Mouse (Mus musculus): ENCODE measurements around the gene Arnt2.

Arnt2 gene

DNA sequence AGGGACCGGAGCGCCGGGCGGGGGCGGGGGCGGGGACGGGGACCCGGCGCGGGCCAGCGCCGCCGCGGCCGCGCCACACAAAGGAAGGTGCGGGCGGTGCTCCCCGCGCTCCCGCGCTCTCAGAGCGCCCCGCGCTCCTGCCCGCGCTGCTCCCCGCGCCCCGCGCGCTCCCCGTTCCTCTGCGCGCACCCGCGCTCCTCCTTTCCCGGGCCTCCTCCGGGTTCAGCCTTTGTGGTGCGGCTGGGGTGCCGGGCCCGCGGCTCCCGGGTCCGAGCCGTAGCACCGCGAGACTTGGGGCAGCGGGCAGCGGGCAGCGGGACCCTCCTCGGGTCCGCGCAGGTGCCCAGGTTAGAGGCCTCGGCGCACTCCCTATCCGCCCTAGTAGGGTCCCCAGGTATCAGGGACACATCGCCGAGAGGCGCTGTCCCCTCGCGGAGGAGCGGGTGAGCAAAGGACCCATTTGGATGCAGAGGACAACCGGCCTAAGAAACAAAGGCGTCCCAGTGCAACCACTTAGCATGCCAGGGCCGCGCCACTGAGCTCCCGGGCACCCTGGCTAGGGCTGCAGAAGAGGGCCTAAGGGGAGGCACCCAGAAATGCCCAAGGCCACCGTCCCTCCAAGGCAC is at the start of gene Arnt2:
Arnt2 (minus strand) TSS at position 281 of the 626 bp plus-strand sequence.
- no peak for DNase-seq (ENCODE audit: low read depth in 1 of 2, low spot score in 2 of 2)

DNA sequence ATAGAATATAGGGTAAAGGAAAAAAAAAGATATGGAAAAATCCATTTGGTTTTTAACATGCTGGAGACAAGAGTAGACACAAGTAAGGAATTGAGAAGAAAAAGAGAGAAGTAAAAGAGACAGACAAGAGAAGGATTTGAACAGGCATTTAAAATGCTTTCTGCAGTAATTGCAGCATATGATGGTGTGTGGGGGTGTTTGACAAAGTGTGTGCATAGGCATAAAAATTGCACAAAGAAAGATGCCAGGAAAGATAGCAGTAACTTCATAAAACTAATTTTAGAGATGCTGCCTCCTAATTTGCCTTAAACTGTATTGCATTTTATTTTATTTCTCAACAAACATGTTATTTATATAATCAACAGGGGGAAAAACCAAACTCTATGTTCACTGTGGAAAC is 41.7 kb upstream of the Arnt2 start:
- no peak for DNase-seq (ENCODE audit: low read depth in 1 of 2, low spot score in 2 of 2)

DNA sequence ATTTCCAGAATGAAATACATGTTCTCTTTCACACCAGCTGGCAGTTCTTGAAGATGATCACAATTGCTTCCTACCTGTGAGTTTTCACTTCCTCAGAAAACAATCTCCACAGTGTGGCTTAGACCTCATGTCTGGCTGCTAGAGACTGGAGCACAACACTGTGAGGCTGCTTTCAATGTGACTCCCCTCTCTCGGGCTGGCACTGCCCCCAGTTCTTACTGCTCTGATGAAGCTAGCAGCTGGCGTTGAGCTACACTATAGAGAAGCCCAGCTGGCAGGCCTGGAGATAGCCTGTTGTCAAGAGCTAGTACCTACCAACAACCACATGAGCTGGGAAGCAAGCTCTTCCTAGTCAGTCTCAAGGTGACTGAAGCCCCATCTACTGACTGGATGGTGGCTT is 39.1 kb upstream of the Arnt2 start:
- DNase-seq (ENCODE audit: low read depth in 1 of 2, low spot score in 2 of 2), result no peak

DNA sequence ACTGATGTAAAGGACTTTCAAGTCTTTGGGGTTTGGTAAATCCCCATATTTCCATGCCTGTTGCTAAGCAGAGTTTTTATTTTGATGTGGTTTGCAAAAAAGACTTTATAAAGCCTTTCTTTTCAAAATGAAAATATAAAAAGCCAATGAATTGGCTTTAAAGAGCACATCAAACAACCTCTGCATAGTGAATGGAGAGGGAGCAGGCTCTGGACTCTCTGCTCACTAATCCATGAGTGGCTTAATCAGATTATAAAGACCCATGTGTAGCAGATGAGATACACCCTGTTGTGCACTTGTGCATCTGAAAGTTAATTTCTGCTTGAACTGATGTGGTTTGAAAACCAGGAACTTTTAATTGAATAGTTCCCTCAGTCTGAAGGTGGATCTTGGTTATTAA is 38.5 kb upstream of the Arnt2 start:
- DNase-seq (ENCODE audit: low read depth in 1 of 2, low spot score in 2 of 2), result no peak

DNA sequence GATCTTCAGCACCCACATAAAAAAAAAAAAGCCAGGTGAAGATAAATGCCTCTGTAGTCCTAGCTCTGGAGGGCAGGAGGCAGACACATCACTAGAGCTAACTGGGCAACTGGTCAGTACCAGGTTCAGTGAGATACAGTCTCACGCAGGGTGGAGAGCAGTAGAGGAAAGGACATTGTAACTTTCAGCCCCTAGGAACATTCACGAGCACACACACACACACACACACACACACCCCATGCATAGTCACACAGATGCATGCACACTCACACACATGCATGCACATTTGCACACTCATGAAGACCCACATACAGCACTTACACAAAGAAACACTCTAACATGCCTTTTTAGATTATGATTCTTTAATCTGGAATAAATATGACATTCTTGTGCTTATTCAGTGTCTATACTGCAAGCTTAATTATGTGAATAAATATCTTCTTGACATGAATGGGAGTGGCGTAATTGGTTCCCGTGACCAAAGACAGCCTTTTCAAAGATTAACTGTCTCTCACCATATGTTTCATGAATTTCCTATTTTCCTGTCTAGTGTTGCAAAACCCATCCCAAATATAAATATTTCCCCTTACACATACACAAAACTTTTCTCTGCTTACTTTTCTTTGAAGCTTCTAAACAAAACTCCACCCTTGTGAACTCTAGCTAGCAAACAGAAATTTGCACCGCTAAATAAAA is 37.9 kb upstream of the Arnt2 start:
- DNase-seq (ENCODE audit: low read depth in 1 of 2, low spot score in 2 of 2), result no peak

DNA sequence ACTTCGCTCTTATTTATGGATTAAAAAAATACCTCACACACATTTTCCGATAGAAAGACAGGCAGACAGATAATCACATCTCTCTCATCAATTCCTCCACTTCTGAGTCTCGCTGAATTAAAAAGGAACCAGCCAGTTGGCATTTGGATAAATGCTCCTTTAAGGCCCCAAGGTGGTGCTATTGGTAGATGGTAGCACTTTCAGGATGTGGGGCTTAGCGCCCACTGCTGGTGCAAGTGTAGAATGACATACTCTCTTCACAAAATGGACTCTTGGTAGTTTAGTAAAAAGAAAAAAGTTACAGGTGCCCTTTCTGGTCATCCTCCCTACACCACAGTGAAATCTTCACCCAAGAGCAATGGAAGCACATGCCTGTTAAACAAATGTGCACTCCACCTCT is 37.1 kb upstream of the Arnt2 start:
- no peak for DNase-seq (ENCODE audit: low read depth in 1 of 2, low spot score in 2 of 2)

DNA sequence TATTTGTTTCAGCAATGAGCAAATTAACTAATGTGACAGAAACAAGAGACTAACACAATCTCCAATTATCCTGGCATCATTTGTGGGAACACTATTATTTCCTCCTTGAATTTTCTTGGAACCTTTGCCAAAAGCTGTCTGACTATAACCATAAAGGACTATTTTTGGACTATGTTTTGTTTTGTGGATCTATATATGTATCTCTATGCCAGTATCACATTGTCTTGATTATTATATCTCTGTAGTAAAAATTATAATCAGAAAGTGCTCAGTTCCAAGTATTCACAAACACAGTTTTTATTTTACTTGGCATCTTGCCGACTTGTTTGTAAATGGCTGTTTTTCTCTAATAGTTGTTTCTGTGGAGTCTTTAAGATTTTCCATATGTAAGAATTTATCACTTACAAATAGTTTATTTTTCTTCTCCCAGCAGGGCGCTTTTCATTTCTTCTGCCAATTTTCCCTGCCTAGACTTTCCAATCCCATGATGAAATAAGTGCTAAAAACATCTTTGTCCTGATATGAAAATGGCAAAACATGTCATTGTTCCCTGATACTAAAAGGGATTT is 32.5 kb upstream of the Arnt2 start:
- no peak for DNase-seq (ENCODE audit: low read depth in 1 of 2, low spot score in 2 of 2)

DNA sequence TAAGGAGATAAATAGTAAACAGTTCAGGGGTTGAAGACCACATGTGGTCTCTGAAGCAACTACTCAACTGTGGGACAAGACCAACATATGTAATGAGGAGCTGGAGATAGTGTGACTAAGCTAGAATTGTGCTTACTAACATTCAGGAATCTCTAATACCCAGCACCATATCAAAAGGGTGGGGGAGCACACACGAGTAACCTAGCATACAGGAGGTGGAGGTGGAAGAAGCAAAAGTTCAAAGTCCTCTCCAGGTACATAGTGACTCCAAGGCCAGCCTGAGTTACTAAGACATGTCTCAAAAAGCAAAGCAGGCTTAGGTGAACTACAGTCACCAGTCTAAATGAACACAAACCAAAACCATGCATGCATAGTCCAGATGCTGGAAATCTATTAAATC is 29.6 kb upstream of the Arnt2 start:
- no peak for DNase-seq (ENCODE audit: low read depth in 1 of 2, low spot score in 2 of 2)

DNA sequence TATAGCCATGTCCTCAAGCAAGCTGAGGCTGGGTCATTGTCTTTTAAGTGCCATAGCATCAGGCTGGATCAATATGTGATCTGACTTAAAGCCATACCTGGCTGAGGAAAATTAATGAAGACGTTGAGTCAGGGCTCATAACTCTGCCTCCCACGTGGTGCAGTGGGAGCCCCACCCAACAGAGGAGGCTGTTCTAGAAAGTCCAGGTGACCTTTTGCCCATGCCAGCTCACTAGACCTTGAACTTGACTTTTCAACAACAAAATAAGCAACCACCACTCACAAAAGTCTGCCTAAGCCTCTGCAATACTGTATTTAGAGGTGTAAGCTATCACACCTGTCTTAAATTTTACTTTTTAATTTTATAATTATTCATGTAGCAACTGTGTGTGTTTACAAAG is 24.9 kb upstream of the Arnt2 start:
- DNase-seq (ENCODE audit: low read depth in 1 of 2, low spot score in 2 of 2), result no peak

DNA sequence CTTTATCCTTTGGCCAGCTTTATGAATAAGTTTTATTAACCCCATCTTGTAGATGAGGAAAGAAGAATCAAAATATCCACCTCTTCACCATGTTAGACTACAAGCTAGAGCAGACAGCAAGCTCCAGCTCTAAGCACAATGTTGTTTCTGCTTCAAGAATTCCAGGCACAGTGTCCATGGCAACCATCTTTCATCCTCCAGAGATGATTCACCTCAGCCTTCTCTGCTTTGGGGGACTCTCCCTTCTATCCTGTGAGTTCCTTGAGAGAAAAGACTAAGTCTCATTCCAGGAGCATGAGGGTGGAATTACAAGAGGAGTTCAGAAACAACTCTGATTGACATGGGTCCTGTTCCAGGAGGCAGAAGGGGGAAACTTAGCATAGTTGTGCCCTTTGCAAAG is 22.2 kb upstream of the Arnt2 start:
- no peak for DNase-seq (ENCODE audit: low read depth in 1 of 2, low spot score in 2 of 2)

DNA sequence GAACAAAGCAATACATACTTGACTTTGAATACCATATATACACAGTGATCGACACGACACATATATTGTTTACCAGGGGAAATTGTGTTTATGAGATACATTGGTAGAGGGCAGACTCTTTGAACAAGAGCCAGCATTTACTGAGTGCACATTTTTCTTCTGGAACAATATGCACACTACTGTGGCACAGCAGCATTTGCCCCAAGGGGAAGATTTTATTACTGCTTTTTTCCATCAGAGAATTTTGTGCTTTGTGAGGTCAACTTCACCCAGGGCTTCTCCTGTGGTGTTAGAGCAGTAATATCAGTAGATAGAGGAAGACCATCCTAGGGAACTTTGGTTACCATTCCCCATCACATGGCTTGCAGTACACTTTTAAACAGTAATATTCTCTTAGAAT is 17.2 kb upstream of the Arnt2 start:
- no peak for DNase-seq (ENCODE audit: low read depth in 1 of 2, low spot score in 2 of 2)

DNA sequence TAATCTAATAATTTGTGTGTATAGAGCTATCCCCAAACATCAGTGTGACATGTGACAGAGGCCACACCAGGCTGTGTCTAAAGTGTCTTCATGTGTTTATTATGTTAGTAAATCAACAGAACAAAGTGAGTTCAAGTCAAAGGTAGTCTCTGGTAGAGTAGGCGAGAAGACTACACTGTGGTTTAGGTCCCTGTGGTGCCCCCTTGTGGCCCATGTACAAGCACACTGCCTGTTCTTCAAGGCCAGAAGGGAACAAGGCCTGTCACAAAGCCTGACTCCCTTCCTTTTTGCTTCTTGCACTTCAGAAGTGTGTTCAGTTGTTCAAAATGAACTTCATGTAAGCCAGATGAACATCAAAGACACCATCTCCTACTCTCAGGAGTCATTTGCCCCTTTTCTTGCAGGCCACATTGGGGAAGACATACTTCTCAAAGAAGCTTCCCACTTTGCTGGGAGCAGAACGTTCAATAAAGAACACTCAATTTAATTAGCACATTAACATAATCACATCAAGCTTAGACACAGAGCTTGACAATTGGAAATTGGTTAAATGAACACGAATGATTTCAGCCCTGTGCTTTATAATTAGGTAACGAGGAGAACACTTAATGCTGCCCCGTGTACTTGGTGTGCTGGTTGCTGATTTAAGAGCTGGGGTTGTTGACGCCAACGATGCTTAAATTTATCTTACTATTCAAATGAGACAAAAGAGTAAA is 14.9 kb upstream of the Arnt2 start:
- no peak for DNase-seq (ENCODE audit: low read depth in 1 of 2, low spot score in 2 of 2)

DNA sequence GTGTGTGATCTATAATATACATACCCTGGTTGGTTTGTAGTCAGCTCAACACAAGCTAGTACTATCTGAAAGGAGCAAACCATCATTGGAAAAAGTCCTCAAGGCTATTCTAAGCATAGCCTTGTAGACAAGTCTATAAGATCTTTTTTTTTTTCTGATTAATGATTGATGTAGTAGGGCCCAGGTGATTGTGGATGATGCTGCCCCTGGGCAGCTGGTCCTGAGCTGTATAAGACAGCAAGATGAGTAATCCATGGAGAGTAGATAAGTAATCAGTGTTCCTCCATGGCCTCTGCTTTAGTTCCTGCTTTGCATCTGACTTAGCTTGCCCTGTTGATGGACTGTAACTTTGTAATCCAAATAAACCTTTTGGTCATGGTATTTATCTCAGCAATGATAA is 11.8 kb upstream of the Arnt2 start:
- no peak for DNase-seq (ENCODE audit: low read depth in 1 of 2, low spot score in 2 of 2)

DNA sequence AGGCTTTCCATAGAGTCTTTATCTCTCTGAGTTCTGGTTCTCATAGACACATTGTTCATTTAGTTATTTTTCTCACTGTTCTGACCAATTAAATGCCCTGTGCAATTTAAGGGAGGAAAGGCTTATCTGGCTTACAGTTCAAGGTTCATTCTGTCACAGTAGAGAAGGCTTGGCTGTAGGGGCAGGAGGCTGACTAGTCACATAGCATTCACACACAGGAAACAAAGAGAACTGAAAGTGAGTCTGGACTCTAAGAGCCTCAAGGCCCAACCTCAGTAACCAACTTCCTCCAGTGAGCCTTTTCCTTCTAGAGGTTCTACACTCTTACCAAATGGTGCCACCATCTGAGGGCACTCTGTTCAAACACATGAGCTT is 11.3 kb upstream of the Arnt2 start:
- no peak for DNase-seq (ENCODE audit: low read depth in 1 of 2, low spot score in 2 of 2)

DNA sequence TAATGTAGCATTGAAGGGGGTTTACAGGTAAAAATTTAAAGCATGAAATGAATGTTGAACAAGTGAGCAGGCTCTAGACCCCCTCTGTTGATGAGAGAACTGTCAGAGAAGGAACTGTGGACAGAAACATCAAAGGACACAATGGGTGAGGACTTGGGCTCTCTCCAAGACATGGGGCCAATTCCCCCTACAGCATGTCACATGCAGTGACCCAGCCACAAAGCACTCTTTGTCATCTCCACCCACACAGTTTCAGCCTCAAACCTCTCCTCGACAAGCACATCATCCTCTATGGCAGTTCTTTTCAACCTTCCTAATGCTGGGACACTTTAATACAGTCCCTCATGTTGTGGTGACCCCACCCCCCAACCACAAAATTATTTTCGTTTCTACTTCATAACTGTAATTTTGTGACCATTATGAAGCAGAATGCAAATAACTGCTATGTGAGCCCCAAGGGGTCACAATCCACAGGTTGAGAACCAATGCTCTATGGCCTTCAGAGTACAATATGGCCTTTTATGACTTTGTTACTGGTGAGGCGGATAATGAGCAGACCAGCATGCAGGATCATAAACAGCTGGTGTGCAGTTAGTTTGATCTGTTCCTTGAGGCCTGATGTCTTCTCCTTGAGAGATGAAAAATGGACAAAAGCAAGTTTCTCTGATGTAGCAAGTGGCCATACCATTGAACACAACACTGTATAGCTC is 10.8 kb upstream of the Arnt2 start:
- no peak for DNase-seq (ENCODE audit: low read depth in 1 of 2, low spot score in 2 of 2)

DNA sequence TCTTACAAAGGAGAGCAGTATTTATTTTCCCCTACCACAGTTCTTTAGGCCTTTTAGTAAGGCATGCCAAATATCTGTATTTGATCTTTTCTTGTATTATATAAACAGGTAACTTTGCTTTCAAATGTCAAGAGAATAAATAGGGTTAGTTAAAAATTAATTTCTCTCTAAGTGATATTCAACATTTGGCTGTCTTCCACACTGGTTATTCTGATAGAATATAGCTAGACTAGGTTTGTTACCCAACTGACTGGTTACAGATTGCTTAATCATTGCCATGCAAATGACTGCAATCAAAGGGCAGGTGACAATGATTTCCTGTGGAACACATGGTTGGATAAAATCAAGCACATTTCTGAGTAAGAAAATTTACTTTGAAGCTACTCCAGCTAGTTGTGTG is 7.5 kb upstream of the Arnt2 start:
- DNase-seq (ENCODE audit: low read depth in 1 of 2, low spot score in 2 of 2), result no peak

DNA sequence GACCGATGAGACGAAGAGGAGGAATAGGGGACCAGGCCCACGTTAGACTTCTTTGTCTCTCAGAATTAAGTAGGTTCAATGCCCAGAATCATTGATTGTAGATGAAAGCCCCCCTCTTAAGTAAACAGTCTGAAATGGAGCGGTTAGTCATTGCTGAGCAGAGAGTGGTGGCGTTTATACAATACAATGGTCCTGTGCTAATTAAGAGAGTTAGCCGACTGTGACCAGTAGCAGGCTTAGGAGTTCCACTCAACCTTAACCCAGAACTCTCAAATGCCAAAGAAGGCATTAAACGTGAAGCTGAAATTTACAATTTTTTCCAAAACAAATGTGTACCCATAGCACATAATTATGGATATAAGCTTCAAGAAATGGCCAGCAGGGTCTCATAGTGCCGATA is 2.6 kb upstream of the Arnt2 start:
- no peak for DNase-seq (ENCODE audit: low read depth in 1 of 2, low spot score in 2 of 2)

DNA sequence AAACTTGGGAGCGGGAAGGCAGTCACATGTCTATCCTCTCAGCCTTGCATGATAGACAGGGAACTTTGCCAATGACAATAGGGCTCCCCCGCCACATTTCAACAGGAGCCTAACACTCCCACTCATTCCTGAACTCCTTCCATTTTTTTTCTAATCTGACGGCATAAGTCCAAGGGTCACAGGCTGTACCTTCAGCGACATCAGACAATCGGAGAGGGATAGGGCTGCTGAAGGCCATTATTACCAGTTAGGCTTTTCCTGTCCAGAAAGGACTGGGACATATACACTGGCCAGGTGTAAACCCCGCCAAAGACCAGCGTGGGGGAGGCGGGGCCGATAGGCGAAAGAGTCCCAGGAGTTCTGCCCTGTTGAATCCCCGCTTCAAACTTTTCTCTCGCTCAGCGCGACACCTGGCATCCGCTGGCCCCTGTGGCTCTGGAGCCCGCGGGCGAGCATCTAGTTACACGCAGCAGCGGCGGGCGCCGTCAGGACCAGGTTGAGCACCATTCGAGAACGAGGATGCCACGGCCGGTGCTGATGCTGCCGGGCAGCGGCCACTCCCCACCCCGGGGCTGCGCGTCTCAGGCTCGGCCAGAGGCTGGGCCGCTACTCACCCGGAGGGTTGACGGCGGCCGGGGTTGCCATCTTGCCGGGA is 608 bp downstream of the Arnt2 start:
- DNase-seq (ENCODE audit: low read depth in 1 of 2, low spot score in 2 of 2), result no peak

DNA sequence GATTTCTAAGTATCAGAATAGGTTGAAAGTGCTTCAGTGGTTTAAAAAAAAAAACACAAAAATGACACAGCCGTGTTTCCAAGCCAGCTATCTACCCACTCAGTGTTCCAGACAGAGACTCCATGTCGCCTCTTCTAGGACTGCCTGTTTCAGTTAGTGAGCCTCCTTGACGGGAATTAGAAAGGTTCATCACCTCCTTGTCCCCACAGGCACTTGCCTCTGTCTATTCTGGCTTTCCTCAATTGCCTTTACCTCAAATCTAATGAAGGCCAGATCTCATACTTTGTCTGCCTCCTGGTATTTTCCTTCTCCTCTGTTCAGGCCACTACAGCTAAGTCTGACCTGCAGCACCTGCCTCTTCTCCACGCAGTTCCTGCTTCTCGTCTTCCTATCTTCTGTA is 1.7 kb downstream of the Arnt2 start:
- no peak for DNase-seq (ENCODE audit: low read depth in 1 of 2, low spot score in 2 of 2)

DNA sequence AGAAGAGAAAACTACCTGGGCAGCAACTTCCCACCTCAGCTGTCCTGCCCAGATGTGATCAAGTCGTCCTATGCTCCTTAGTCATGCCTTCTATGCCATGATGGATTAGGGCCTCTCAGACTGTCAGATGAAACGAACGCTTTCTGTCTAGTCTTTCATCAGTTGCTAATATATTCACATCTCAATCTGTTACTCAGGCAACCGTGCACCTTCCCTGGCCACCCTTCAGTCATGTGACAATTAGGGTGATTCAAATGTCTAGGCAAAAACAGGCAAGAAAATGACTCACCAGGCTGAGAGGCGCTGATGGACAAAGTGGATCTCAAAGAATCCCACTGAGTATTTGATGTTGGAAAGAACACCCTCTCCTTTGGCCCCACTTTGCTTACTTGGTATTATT is 6.6 kb downstream of the Arnt2 start:
- DNase-seq (ENCODE audit: low read depth in 1 of 2, low spot score in 2 of 2), result no peak

Data from monocyte, adult 2 months (primary cell).